Mouse (Mus musculus) kidney, postnatal 14 days (tissue): ENCODE data around the gene Tnrc6c.

Source experiments
- DNase-seq: peaks from one replicate; pipeline ENCODE4 v3.0.0; 2022; ENCODE audit warnings: mixed read lengths

Gene Tnrc6c

GRCm38 (mm10) chr11:117653491-117654351 is at the start of gene Tnrc6c:
TSS of gene Tnrc6c (plus strand) at chr11:117654289.
- peak; percentile 79 for DNase-seq

GRCm38 (mm10) chr11:117606137-117606536 is 48.0 kb upstream of the Tnrc6c start:
- DNase-seq: no peak

- DNase-seq: peak; percentile 56
Observed at GRCm38 (mm10) chr11:117606605-117607203, 47.4 kb upstream of the Tnrc6c start.

- DNase-seq: no peak
Observed at GRCm38 (mm10) chr11:117608141-117608789, 45.8 kb upstream of the Tnrc6c start.

GRCm38 (mm10) chr11:117608976-117609375 is 45.1 kb upstream of the Tnrc6c start:
- no peak for DNase-seq

GRCm38 (mm10) chr11:117610589-117610988 is 43.5 kb upstream of the Tnrc6c start:
- no peak for DNase-seq

GRCm38 (mm10) chr11:117611068-117611467 is 43.0 kb upstream of the Tnrc6c start:
- peak; percentile 74 for DNase-seq

- no peak for DNase-seq
Observed at GRCm38 (mm10) chr11:117611860-117612259, 42.2 kb upstream of the Tnrc6c start.

- no peak for DNase-seq
Observed at GRCm38 (mm10) chr11:117612885-117613284, 41.2 kb upstream of the Tnrc6c start.

- no peak for DNase-seq
Observed at GRCm38 (mm10) chr11:117617368-117617908, 36.7 kb upstream of the Tnrc6c start.

- peak; percentile 51 for DNase-seq
Observed at GRCm38 (mm10) chr11:117618214-117618613, 35.9 kb upstream of the Tnrc6c start.

GRCm38 (mm10) chr11:117618774-117619173 is 35.3 kb upstream of the Tnrc6c start:
- peak; percentile 66 for DNase-seq

GRCm38 (mm10) chr11:117619581-117619980 is 34.5 kb upstream of the Tnrc6c start:
- DNase-seq: no peak

- DNase-seq: no peak
Observed at GRCm38 (mm10) chr11:117625196-117625595, 28.9 kb upstream of the Tnrc6c start.

- peak; percentile 60 for DNase-seq
Observed at GRCm38 (mm10) chr11:117626557-117626956, 27.5 kb upstream of the Tnrc6c start.

GRCm38 (mm10) chr11:117627060-117627562 is 27.0 kb upstream of the Tnrc6c start:
- no peak for DNase-seq

GRCm38 (mm10) chr11:117627746-117628311 is 26.3 kb upstream of the Tnrc6c start:
- DNase-seq: no peak

GRCm38 (mm10) chr11:117628312-117628779 is 25.7 kb upstream of the Tnrc6c start:
- DNase-seq: no peak

- no peak for DNase-seq
Observed at GRCm38 (mm10) chr11:117629865-117630264, 24.2 kb upstream of the Tnrc6c start.

- DNase-seq: no peak
Observed at GRCm38 (mm10) chr11:117630868-117631565, 23.1 kb upstream of the Tnrc6c start.

GRCm38 (mm10) chr11:117633310-117633709 is 20.8 kb upstream of the Tnrc6c start:
- DNase-seq: no peak

GRCm38 (mm10) chr11:117638386-117638785 is 15.7 kb upstream of the Tnrc6c start:
- no peak for DNase-seq
